Mouse (Mus musculus): ENCODE results near the gene Sesn1.

Gene Sesn1

DNA sequence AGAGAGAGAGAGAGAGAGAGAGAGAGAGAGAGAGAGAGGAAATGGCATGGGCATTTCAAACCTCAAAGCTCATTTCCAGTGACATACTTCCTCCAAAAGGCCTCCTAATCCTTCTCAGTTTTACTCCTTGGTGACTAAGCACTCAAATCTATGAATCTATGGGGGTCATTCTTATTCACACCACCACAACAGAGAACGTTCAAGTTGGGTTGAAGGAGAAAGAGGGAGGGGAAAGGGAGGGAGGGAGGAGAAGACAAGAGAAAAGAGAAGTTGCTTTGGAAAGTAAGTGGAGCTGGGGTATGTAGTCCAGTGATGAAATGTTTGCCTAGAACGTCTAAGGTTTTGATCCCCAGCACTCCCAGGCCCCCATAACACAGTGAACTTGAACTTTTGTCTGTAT lies 60.4 kb downstream of the Sesn1 start:
- DNase-seq (ENCODE audit: low read depth, low spot score): no peak

DNA sequence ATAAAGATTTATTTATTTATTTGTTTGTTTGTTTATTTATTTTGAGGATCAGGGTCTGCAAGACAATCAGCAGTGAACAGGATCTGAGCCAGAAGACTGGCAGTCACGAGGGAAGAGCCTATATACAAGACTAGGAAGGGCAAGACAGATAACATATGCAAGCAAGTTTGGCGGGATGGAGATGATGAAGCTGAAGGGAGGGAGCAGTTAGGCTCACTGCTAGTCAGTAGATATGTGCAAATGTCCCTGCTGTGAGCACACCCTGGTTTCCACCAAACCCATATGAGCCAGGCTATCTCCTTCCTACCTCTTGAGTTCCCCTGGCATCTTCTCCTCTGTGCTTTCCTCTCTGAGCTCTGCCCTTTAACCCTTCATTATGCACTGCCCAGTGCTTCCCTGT lies 61.8 kb downstream of the Sesn1 start:
- no peak for DNase-seq (ENCODE audit: low read depth, low spot score)

DNA sequence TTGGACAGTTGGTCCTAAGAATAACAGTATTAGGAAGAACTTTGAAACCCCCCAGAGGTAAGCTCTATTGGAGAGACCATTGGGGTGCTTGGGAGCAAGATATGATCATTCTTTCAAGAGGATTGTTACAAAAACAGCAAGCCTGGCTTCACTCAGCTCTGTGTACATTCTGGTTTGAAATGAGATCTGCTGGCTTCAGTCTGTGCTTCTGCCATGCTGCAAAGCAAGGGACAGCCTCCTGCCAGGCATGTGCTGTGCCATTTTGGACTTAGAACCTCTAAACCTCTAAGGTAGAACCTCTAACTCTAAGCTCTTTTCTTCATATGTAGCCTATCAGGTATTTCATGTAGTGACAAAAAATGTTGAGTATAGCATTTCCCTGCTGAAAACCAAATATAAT lies 65.9 kb downstream of the Sesn1 start:
- DNase-seq (ENCODE audit: low read depth, low spot score): no peak

DNA sequence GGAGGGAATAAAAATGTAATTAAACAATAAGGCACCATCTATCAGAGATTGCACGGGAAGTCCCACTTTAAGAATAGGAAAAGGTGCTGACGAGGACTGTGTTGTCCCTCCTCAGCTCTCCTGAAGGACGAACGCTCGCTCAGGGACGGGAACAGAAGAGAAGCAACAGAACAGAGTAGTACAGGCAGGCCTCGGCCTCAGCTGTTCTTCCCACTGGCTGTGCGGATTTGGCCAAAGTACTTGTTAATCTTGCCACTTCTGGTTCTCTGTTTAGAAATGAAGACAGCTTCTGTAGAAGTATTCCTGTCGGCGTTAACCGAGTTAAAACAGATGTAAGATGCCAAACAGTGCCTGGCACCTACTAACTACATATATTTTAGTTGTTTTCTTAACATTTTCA lies 68.6 kb downstream of the Sesn1 start:
- DNase-seq (ENCODE audit: low read depth, low spot score): no peak

DNA sequence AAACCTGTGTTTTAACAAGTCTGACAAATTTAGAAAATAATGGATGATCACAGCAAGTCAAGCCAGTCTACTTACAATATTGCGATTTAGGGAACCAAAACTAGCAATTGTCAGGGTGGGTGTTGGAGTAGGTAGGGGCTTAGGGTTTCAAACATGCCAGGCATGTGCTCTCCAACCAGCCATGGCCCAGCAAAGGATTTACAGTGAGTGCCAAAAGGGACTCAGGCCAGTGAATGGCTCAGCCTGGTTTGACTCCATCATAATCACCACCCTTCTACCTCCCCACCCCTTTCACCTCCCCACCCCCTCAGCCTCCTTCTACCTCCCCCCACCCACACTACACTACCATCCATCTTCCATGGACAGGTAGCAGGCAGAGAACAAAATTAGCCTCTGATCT lies 69.9 kb downstream of the Sesn1 start:
- DNase-seq (ENCODE audit: low read depth, low spot score): no peak

DNA sequence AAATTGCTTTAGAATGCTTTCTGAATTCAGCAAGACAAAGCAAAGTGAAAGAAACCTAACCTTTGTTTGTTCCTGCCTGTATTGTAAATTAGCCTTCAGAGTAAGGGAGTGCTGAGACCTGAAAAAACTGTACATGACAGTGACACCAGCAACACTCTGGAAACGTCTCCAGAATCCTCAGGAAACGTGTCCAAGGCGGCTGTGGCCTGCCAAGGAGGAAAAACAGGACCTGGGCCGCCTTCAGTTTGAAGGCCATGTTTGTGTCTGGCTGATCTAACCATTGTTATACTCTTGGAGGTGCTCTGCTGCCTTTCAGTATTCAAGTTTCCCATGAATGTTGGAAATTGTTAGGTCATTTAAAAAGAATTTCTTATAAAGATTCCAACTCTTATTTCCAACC lies 70.5 kb downstream of the Sesn1 start:
- DNase-seq (ENCODE audit: low read depth, low spot score): no peak

DNA sequence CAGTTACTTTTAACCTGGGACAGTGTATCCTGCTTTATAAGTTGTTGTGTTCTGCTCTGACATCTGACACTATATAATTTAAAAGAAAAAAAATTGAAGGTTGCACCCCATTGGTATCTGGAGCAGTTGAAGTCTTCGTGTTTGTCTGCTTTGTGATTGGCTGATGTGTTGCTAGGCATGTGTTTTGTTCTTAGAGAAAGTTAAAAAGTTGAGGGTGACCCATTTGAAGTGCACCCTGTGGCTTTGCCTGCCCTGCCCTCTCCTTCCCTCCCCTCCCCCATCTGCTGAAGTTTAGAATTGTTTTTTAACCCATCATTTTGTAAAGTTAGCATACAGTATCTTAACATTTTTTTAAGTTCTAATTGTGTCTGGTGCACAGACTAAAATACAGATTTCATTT lies 71.0 kb downstream of the Sesn1 start:
- no peak for DNase-seq (ENCODE audit: low read depth, low spot score)

DNA sequence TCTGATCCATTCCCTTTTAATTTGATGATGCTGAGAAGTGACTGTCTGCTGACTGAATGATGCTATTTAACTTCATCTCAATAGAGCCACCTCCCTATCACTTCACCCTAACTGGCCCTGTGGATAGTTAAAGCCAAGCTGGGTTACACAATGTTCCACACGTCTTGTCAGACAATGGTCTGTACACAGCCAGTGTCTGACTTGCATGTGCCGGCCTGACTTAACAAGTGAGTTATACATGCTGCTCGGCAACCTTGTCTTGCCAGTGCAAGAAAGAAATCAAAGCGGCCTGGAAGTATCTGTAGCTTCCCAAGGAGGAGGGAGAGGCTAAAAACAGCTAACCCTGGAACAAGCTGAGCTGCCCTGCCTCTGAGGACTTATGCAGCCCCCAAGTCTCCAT lies 71.7 kb downstream of the Sesn1 start:
- no peak for DNase-seq (ENCODE audit: low read depth, low spot score)

DNA sequence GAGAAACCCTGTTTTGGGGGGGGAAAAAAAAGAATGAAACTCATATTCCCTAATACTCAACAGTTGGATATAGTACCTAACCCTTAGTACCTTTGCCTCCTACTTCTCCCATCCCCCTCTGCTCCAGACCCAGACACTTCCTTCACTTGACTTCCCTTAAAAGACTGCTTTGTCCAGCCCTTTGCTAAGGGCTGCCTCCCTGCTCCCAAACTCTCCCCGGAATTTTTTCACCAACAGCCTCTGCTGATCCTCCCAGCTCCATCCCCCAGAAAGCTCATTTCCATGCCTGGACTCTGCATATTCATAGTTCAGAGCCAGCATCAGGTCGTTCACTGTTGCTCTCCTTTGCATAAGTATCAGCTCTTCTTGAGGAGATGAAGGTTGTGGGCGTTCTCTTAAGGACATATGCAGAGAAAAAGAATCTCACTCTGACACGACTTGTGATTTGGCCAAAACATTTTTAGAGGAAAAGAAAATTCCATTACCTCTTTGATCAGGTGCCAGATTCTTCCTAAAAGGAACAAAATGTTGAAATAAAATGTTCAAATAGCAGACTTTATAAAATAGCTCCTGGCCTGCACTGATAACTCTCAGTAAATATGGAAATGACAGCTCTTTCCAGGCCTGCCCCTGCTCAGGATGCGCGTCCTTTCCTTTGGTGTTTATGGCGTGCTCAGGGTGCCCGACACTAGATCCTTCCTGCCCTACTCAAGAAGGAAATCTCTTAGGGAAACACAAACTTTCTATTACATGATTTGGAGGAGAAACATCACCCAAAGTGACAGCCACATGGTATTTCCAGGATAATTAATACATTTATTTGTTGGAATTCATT lies 74.2 kb downstream of the Sesn1 start:
- DNase-seq (ENCODE audit: low read depth, low spot score): no peak

DNA sequence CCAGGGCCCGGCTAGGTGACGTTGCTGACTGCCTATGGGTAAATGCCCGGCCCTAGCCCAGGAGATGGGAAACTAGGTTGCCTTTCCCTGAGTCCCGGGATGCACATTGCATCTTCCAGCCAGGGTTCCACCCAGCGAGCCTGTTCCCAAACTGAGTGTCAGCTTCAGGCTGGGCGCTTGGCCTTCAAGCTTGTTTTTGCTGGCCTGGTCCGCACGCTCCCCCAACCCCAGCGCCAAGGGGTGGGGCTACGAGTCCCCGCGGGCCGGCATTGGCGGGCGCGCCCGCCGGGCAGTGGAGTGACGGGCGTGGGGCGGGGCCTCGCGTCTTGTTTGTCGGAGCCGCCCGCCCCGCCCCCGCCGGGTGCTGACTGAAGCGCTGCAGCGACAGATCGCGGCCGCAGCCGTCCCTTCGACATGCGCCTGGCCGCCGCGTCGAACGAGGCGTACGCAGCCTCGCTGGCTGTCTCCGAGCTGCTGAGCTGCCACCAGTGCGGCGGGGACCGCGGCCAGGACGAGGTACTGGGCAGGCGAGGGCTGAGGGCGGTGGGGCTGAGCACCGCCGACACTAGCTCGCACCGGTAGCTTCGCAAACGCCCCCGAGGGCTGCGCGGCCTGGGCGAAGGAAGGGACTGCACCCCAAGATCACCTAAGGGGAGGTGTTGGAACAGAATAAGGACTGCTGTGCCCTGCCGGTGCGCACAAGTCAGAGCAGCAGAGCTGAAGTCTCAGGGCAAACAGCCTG lies 77.5 kb downstream of the Sesn1 start:
- DNase-seq (ENCODE audit: low read depth, low spot score): peak; percentile 84

DNA sequence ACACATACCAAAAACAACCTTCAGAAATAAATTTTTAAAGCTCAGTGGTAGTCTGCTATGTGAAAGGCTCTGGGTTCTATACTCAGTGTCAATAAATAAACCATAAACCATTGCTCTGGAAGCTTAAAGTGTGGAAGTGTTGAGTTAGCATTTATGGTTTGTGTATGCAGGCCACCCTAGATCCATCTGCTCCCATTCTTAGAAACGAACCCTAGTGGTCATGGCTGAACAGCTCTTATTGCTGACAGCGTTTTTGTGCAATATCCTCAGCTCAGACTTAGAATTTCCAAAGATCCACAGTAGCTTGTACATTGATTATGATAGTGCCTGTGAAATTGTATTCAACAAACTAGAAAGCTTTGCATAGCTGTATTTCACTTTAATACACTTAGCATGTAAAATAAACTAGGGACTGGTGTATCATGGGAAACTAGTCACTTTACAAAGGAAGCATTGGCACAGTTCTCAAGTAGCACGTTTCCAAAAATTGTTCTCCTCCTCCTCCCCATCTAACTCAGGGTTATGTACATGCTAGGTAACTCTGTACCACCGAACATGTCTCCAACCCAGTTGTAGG lies 78.7 kb downstream of the Sesn1 start:
- DNase-seq (ENCODE audit: low read depth, low spot score): no peak

DNA sequence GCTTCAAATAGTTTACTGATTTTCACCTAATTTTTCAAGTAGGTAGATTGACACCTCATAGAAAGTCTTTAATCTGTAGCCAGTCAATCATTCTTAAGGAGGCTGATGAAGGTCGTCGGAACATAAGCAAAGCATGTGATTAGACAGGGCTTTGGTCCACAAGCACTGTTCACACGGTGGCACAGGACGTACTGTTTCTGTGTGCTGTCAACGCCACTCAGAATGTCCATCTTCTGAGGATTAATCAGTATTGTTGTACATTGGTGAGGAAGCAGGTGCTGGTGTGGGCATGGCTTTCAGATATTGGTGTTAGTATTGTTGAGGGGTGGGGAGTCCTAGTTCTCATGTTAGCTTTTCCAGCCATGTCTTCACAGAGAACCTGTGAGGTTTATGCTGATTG lies 79.8 kb downstream of the Sesn1 start:
- no peak for DNase-seq (ENCODE audit: low read depth, low spot score)

DNA sequence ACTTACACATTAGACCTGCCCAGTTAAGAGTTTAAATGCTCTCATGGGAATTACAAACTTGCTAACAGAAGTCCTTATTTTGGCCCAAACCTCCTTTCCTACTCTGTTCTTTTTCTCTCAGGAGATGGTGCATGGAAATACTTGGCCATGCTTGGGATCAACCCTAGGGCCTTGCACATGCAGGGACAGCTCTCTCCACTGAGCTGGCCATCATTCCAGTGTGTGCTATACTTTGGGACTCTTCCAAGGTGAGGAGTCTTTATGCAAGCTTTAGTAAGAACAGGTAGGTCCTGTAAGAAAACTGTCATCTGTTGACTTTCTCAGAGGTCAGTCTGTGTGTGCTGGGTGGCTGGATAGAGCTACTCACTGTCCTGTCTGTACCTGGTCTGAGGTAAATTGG lies 80.8 kb downstream of the Sesn1 start:
- DNase-seq (ENCODE audit: low read depth, low spot score): no peak

DNA sequence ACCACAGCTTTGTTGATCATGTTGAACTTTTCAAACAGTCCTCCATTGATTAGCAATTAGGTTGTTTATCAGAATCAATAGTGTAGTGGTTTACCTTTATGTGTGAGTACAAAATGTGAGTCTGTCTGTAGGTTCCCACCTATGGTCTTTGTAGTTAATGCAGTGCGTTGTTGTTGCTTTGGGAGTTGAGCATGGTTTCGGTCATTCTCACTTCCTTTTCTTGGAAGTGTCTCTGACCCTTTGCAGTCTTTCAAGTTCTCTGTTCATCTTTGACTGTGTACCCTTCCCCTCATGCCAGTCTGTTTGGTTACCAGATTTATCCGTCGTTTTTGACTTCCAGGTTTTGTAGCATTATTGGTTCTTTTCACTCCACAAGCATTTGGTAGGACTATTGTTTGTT lies 81.6 kb downstream of the Sesn1 start:
- no peak for DNase-seq (ENCODE audit: low read depth, low spot score)

DNA sequence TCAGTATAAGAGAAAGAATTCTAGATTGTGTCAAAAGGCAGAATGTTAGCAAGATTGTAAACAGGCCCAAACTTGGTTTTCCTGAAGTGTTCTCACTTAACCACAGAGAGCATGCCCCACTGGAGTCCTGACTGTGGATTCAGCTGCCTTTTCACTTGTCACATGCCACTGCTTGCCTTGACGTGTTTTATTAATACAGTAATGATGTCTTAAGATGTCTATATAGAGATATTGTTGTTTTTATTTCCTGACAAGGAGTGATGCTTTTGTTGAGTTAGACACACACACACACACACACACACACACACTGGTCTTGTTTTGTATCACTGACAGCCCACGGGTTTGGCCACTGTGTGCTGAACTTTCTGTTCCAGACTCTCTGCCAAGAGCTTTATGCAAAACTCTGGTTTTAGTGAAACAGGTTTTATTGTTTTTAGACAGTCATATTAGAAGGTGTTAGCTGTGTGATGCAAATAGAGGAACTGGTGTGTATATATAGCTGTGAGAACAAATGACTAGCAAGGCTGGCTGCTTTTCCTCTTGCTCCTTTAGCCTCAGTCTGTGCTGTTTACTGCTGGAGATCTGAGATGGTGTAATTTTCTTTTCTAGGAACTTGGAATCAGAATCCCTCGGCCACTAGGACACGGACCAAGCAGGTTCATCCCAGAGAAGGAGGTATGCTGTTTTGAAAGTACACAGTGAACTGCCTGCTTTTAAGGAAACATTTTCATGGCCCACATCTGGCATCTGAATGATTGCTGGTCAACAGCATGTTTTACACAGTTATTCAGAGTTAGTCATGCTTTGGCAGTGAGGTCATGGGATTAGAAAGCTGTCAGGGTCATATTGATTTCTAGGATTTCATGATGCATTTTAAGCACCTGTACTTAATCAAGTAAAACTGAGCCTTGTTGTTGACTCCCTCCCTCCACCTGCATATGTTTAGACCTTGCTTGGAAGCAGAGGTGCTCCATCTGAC lies 84.0 kb downstream of the Sesn1 start:
- DNase-seq (ENCODE audit: low read depth, low spot score): no peak

DNA sequence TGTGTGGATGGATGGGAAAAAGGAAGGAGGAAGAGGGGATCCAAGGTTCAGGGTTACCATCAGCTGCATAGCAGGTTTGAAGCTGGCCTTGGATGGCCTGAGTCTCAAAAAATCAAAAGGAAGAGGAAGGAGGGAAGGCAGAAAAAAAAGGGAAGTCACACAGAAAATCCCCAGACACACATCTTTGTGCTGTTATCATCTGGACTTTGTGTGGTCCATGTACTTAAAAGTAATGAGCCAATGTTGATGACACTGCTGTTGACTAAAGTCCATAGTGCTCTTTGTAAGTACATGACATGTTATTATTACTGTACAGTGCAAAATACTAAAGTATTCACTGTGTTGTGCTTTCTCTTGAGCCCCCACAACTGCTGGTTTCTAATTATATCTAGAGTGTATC lies 86.7 kb downstream of the Sesn1 start:
- DNase-seq (ENCODE audit: low read depth, low spot score): no peak

DNA sequence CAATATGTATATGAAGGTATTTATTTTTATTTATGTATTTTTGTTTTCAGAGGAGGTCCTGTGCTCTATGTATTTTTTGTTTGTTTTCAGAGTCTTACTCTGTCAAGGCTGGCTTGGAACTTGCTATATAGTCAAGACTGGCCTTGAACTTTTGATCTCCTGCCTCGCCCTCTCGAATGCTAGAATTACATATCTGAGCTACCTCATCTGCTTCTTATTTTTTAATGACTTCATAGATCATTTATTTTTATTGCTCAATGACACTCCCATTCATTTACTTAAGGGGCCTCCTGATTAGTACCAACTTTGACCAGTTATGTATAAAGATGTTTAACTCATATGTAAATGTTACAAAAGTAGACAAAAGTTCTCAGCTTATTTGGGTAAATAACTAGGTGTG lies 87.1 kb downstream of the Sesn1 start:
- no peak for DNase-seq (ENCODE audit: low read depth, low spot score)

DNA sequence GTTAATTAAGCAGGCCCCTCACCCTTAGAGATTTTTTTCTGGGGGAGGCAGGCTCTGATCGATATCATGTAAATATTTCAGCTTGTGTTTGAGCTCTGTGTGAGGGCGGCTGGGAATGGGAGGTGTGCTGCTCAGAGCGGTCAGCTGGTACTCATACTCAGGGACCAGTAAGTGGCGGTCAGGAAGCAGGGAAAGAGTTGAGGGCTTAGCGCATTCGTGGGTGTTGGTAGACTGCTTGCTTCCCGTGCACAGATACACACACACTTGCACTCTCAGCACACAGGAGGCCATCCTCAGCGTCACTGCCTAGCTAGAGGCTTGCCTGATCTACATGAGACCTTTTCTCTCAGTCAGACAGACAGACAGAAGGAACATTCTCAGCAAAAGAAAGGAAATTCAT lies 91.7 kb downstream of the Sesn1 start:
- no peak for DNase-seq (ENCODE audit: low read depth, low spot score)

DNA sequence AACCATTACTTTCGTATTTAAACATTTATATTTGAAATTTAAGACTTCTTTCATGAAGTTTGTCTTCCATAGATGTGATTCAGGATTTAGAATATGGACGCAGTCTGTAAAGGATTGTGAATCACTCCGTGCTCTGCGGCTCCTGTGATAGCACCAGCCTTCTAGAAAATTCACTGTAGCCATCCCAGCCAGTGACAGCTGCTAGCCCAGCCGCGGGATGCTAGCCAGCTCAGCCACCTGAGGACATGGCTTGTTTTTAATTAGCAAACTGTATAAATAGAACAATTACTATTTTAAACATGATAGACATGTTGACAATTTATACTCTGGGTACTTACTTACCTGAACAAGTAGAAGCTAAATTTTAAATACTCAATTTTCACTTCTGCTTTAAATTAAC lies 92.1 kb downstream of the Sesn1 start:
- no peak for DNase-seq (ENCODE audit: low read depth, low spot score)

DNA sequence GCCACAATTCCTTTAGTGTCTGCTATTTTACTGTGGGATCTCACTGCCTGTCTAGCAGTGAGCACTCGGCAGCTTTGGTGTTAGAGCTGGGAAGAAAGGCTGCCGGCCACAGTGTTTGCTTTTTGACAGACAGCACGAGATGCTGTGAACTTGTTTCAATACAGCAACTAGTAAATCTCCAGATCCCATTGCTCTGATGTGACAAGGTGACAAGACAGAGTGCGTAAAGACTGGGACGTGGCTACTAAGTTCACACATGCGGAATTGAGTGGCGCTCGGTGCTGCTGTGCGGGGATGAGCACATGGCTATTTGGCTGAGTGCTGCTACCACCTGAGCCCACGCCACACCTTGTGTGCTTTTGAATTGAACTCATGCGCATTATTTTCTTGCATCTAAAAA lies 97.7 kb downstream of the Sesn1 start:
- no peak for DNase-seq (ENCODE audit: low read depth, low spot score)

DNA sequence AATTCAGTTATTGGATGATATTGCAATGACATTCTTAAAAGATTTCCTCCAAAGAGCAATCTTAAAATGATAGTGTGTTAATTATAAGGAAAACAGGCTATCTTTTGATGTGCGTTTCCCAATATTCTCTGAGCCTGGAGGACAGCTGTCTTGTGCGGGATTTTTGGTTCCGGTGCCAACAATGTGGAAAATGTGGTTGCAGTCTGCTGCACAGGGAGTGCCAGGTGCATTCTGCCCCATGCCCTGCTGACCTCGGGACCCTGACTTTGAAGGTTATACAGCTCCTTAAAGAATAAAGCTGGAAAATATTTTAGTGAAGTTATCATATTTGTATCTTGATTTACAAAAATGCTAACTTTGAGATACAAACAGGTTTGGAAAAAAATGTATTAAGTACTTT lies 98.2 kb downstream of the Sesn1 start:
- no peak for DNase-seq (ENCODE audit: low read depth, low spot score)

DNA sequence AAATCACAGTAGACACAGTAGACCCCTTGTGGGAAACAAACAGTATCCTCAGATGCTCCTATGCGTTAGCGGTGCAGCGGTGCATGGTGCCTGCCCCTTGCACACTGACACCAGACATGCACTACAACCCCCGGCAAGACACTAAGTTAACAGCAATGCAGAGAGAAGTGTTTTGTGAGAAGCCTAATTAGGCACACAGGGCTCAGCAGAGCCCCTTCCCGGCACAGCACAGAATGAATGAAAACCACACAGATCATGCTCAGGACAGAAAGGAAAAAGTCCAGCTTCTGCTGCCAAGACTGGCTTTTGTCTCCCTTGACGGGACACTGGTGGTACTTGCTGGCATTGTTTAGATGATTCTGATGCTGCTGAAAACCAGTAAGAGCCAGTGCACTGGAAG lies 99.2 kb downstream of the Sesn1 start:
- DNase-seq (ENCODE audit: low read depth, low spot score): no peak

Data from brain, embryonic 18.5 days (tissue).